Mouse (Mus musculus) adrenal gland, postnatal 10 days (tissue): ENCODE measurements around the gene Gnat2. TPM values are rescaled to one million over a fixed set of nuclear protein-coding genes. Genes with fewer than 3 reads are reported as not detected.

Source experiments
- DNase-seq: peaks from one replicate; pipeline ENCODE4 v3.0.0; 2021; ENCODE audit warnings: mixed read lengths
- total RNA-seq, 2 experiments: library from RNA; stranded (reverse); gene quantifications; 2 replicates each; pipeline ENCODE4 v1.2.3; 2021

Gnat2 gene
- total RNA-seq, 2 experiments from 2014 or later, result 6.6 to 6.8 TPM

GRCm38 (mm10) chr3:108113591-108114289 lies 21.2 kb downstream of the Gnat2 start:
- DNase-seq, result no peak

DNA sequence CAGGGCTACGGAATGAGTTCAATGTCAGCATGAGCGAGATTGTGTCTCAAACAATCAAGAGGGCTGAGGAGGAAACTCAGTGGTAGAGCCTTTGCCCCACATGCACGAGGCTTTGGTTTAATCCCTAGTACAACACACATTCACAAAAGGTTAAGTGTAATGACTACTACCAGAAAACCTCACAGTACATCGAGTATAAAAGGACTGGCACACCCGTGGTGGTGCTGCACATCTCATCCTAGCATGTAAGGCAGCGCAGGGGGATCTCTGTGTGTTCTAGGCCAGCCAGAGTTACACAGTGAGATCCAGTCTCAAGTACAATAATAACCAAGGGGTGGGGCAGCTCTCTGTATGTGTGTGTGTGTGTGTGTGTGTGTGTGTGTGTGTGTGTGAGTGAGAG lies 24.9 kb downstream of the Gnat2 start:
- DNase-seq, result no peak

- peak; percentile 18 for DNase-seq
Measured at GRCm38 (mm10) chr3:108121101-108121500, 28.5 kb downstream of the Gnat2 start.

DNA sequence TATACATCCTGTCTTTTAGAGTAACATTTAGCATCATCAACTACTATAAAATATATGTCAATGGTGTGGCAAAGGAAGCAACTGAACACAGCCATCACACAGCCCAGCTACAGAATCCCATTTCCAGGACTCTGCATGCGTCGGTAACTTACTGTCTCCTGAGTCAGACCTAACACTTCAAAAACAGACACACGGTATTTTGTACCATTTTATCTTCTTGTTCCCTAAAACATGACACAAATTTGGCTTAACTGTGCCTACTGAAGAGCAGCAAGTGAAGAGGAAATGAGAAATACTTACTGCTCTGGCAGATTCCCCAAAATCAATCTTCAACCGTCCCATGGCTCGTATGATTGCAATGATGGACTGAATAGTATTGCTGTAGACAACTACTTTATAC lies 30.7 kb downstream of the Gnat2 start:
- no peak for DNase-seq

- no peak for DNase-seq
Measured at GRCm38 (mm10) chr3:108124131-108124530, 31.5 kb downstream of the Gnat2 start.

- no peak for DNase-seq
Measured at GRCm38 (mm10) chr3:108126327-108126726, 33.7 kb downstream of the Gnat2 start.

DNA sequence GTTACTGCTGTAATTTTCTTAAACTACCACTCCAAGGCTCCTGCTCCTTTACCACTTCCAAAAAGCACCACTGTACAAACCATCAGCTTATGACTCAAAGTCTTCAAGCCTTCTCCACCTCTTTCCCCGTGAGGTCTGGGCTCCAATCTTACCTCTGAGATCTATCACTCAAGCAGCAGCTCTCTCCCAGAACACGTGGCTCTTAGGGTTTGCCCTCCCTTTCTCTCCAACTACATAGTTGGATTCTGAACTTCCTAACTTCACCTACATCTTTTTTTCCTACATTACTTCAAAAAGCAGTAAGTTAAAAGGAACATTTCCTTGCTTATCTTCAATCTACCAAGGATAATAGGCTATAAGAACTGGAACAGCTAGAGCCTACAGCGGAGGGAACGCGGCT lies 35.9 kb downstream of the Gnat2 start:
- no peak for DNase-seq

- DNase-seq, result no peak
Measured at GRCm38 (mm10) chr3:108129367-108129766, 36.8 kb downstream of the Gnat2 start.

DNA sequence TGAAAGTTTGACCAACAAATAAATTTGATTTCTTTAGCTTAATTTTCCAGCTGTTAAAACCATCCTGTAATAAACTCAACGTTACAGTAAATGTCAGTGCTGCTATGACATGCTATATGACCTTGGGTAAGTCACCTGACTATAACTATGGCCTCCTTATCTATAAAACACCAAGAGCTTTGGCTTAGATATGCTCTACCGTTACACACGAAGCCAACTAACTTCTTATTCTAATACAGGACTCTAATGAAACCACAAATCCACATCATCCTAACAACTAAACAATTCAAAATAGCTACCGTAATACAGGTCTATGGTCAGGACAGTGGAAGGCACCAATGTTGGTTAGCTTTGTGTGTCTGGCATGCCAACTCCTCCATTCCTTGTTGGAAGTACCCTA lies 37.2 kb downstream of the Gnat2 start:
- no peak for DNase-seq

DNA sequence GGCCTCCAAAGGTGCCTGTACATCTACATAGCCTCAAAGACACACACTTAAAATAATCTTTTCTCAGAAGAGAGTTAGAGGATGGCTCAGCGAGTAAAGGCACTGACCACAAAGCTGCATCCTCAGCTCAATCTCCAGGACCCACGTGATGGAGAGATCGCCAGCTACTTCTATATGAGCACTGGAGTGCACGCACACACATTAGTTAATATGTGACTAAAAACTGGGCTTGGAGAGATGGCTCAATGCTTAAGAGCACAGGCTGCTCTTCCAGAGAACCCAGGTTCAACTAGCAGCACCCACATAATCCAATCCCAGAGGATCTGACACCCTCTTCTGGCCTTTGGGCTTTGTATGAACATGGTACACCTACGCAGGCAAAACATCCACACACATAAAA lies 38.6 kb downstream of the Gnat2 start:
- no peak for DNase-seq

- no peak for DNase-seq
Measured at GRCm38 (mm10) chr3:108131821-108132220, 39.2 kb downstream of the Gnat2 start.

- no peak for DNase-seq
Measured at GRCm38 (mm10) chr3:108132484-108132883, 39.9 kb downstream of the Gnat2 start.

DNA sequence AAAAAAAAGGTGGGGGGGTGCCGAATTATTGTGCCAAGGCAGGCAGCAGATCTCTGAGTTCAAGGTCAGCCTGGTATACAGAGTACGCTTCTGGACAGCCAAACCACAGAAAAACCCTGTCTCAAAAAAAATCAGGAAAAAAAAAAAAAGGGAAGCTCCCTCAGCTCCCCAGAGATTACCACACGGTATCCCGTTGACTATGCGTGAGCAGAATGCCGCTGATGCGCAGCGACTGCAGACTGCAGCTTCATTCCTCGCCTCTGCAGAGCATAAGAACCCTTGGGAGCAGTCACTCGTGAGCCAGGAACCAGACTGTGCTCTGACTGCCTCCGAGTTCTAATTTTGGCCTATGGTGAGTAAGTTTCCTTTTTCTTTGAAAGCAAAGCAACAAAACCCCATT lies 42.1 kb downstream of the Gnat2 start:
- peak; percentile 44 for DNase-seq

- DNase-seq, result no peak
Measured at GRCm38 (mm10) chr3:108139113-108139512, 46.5 kb downstream of the Gnat2 start.

DNA sequence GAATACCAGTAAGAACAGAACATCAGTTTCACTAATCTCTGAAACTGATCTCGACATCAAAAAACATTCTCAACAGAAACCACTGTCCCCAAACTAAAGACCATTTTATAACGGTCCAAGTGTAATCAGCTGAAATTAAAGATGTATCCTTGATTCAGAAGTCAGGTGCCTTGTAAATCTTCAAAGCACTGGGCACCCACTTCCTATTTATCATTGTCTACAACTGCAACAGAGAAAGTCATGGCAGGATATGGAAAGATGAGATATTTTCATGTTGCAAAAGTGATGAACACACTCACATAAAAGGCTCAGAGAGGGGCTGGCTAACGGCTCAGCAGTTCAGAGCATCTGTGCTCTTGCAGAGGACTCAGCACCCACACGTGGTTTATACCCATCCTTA lies 48.2 kb downstream of the Gnat2 start:
- no peak for DNase-seq

GRCm38 (mm10) chr3:108145534-108146445 lies 53.2 kb downstream of the Gnat2 start, which contains the start of gene Gnai3:
Gene Gnai3, minus strand, starts transcription at chr3:108146146.
- DNase-seq, result peak; percentile 94

GRCm38 (mm10) chr3:108146671-108147070 lies 54.1 kb downstream of the Gnat2 start:
- no peak for DNase-seq

DNA sequence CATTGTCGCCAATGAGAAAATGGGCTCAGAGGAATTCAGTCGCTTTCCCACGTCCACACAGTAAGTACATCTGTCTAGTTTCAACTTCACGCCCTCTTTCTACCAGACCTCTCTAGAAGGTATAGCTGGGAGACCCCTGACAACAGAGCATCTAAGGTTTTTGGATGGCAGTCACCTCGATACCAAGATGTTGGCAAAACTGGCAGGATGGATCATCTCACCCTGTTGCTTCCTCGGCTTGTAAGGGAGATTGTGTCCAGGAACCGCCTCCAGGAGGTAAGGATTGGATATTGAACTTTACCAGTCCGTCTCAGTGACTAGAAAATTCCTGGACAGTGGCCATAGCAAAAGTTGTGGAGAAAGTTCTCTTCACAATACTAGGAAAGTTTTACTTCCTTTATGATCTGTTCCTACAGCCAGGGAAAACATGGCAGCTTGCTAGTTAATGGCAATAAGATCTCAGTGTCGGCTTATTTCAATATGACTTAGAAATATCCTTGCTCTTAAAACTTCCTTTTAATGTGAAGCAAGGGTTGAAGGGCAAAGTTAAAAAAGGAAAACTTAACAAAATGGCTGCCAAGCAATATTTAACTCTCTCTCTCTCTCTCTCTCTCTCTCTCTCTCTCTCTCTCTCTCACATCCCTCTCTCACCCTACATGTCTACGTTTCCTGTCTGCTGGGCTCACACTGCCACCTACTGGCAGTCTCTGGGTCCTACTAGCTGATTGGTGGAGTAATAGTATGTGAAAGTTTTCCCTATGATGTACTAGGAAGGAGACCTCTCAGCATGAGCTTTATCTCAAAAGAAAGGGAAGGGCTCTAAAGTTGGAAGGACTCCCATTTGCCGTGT lies 55.0 kb downstream of the Gnat2 start:
- peak; percentile 92 for DNase-seq
